Mouse (Mus musculus) brain, embryonic 14.5 days (tissue): ENCODE data around the gene Prl2c3.
"Not testable (repeated sequence)": the region's sequence is repeated elsewhere in the genome, so short reads cannot be mapped to it uniquely, and the experiment has no call there.

Source experiments
- CTCF ChIP-seq: fragments of 200-500 bp; IDR thresholded peaks from 2 replicates; pipeline ENCODE4 v1.5.1; 2012; ENCODE audit warnings: inconsistent platforms, mild to moderate bottlenecking, moderate library complexity, borderline replicate concordance; ENCODE audit not compliant: insufficient read depth, insufficient read length; ENCODE audit errors: extremely low read depth
- POLR2A ChIP-seq: fragments of 200-500 bp; IDR thresholded peaks from 2 replicates; pipeline ENCODE4 v1.6.1; 2012; ENCODE audit warnings: mild to moderate bottlenecking, inconsistent platforms, borderline replicate concordance; ENCODE audit not compliant: poor library complexity, insufficient read depth, insufficient read length, severe bottlenecking; ENCODE audit errors: extremely low read depth

- not testable (repeated sequence) for TF ChIP-seq CTCF, POLR2A
These were observed 30.3 kb downstream of the Prl2c3 start for GRCm38 (mm10) chr13:12769442-12770091.
